Mouse (Mus musculus) cerebellum, adult (tissue): ENCODE results near the gene Tsr3.

Source experiments
- ATAC-seq: cut with Nextera tagmentation; 2 replicates; pipeline ENCODE4 v1.9.2; 2017; ENCODE audit warnings: mild to moderate bottlenecking, moderate library complexity, mixed read lengths; ENCODE audit not compliant: insufficient number of reproducible peaks, low FRiP score, low TSS enrichment

Tsr3 gene

GRCm38 (mm10) chr17:25285033-25285432 is 45.1 kb downstream of the Tsr3 start:
- ATAC-seq = peak; percentile 68; the same call in 1 of the 2 replicates

GRCm38 (mm10) chr17:25288842-25289241 is 48.9 kb downstream of the Tsr3 start:
- ATAC-seq = no peak

GRCm38 (mm10) chr17:25290411-25290810 is 50.4 kb downstream of the Tsr3 start:
- ATAC-seq = no peak
